Mouse (Mus musculus) midbrain, embryonic 12.5 days (tissue): Measurements from ENCODE around the gene Zbtb20. TPM values are rescaled to one million over a fixed set of nuclear protein-coding genes. Genes with fewer than 3 reads are reported as not detected.

Experiments used
- ATAC-seq: fragments of 200-750 bp; cut with Nextera tagmentation; 2 replicates; pipeline ENCODE4 v1.8.0; 2017; ENCODE audit warnings: low read depth, moderate TSS enrichment, moderate library complexity; ENCODE audit not compliant: low FRiP score
- H3K27ac ChIP-seq: fragments of 300-500 bp; sonication (generic); replicated peaks from 2 replicates; pipeline ENCODE4 v1.5.1; 2016; ENCODE audit warnings: mild to moderate bottlenecking
- H3K27me3 ChIP-seq: fragments of 300-500 bp; sonication (generic); 2 replicates; pipeline ENCODE4 v1.6.1; 2016; ENCODE audit warnings: mild to moderate bottlenecking
- H3K36me3 ChIP-seq: fragments of 300-500 bp; sonication (generic); 2 replicates; pipeline ENCODE4 v1.6.1; 2016
- H3K4me1 ChIP-seq: fragments of 300-500 bp; sonication (generic); 2 replicates; pipeline ENCODE4 v1.6.1; 2016
- H3K4me2 ChIP-seq: fragments of 300-500 bp; sonication (generic); replicated peaks from 2 replicates; pipeline ENCODE4 v1.6.1; 2016; ENCODE audit warnings: mild to moderate bottlenecking, moderate library complexity
- H3K4me3 ChIP-seq: fragments of 300-500 bp; sonication (generic); 2 replicates; pipeline ENCODE4 v1.5.1; 2016; ENCODE audit warnings: mild to moderate bottlenecking
- H3K9ac ChIP-seq: fragments of 300-500 bp; sonication (generic); replicated peaks from 2 replicates; pipeline ENCODE4 v1.6.1; 2016; ENCODE audit warnings: mild to moderate bottlenecking, moderate library complexity
- H3K9me3 ChIP-seq: fragments of 300-500 bp; sonication (generic); 2 replicates; pipeline ENCODE4 v1.6.1; 2016; ENCODE audit warnings: mild to moderate bottlenecking
- WGBS: fragments of 180-500 bp; shearing (Covaris S2); methylation state at CpG from one replicate; pipeline ENCODE4 v1.1.7; 2016; 5-methylcytosine and 5-hydroxymethylcytosine counted together
- polyA plus RNA-seq: library from polyadenylated mRNA; unstranded; fragments of >200 nt; fragmentation: Nextera tagmentation; extraction: Ambion mirVana; gene quantifications from 2 replicates; pipeline ENCODE4 v1.2.1, GENCODE M21; 2016

Zbtb20 gene
- polyA plus RNA-seq, 1 experiment from 2014 or later = 80.8 TPM

- no peak for ATAC-seq
- H3K4me3 ChIP-seq = no peak overlapping the region
- H3K4me2 ChIP-seq = no peak overlapping the region
- no peaks in the 10 kb centered on the region; the same call in 1 of the 2 replicates for H3K27me3 ChIP-seq
- peaks cover 4% of the 10 kb centered on the region; the same call in 1 of the 2 replicates for H3K4me1 ChIP-seq
- H3K36me3 ChIP-seq = no peaks in the 10 kb centered on the region
- 83% methylated on average over 10 of the region's 10 CpGs for whole genome bisulfite sequencing
- no peak overlapping the region for H3K9ac ChIP-seq
- H3K9me3 ChIP-seq = no peaks in the 10 kb centered on the region
- no peak overlapping the region for H3K27ac ChIP-seq
Measured at GRCm38 (mm10) chr16:43662124-43663004, 786.7 kb downstream of the Zbtb20 start.

- WGBS = 86% methylated on average over 7 of the region's 7 CpGs
- H3K9me3 ChIP-seq = no peaks in the 10 kb centered on the region
- peaks cover 4% of the 10 kb centered on the region; the same call in 1 of the 2 replicates for H3K4me1 ChIP-seq
- ATAC-seq = no peak
- no peak within 1 kb of the TSS for H3K9ac ChIP-seq
- H3K4me3 ChIP-seq = no peak within 1 kb of the TSS
- H3K27ac ChIP-seq = no peak within 1 kb of the TSS
- H3K4me2 ChIP-seq = no peak within 1 kb of the TSS
- no peaks in the 10 kb centered on the region for H3K36me3 ChIP-seq
- no peaks in the 10 kb centered on the region; the same call in 1 of the 2 replicates for H3K27me3 ChIP-seq
Measured at GRCm38 (mm10) chr16:43663978-43664579, 788.4 kb downstream of the Zbtb20 start, which contains the start of gene Tigit. Gene Tigit, minus strand, starts transcription at chr16:43664146.

- Histone ChIP-seq H3K36me3 (no peaks in the 10 kb centered on the region), H3K27ac (no peak overlapping the region), H3K9me3 (no peaks in the 10 kb centered on the region), H3K9ac (no peak overlapping the region), H3K4me3 (no peak overlapping the region), H3K27me3 (no peaks in the 10 kb centered on the region; the same call in 1 of the 2 replicates), H3K4me2 (no peak overlapping the region), H3K4me1 (peaks cover 4% of the 10 kb centered on the region; the same call in 1 of the 2 replicates)
- no peak for ATAC-seq
Measured at GRCm38 (mm10) chr16:43664861-43665260, 789.2 kb downstream of the Zbtb20 start.

GRCm38 (mm10) chr16:43668294-43668693 is 792.6 kb downstream of the Zbtb20 start:
- no peak for ATAC-seq
- no peak overlapping the region for H3K27ac ChIP-seq
- H3K4me1 ChIP-seq = peaks cover 4% of the 10 kb centered on the region; the same call in 1 of the 2 replicates
- WGBS = 95% methylated on average over 3 of the region's 3 CpGs
- H3K9ac ChIP-seq = no peak overlapping the region
- H3K4me2 ChIP-seq = no peak overlapping the region
- H3K27me3 ChIP-seq = no peaks in the 10 kb centered on the region; the same call in 1 of the 2 replicates
- H3K36me3 ChIP-seq = no peaks in the 10 kb centered on the region
- no peak overlapping the region for H3K4me3 ChIP-seq
- H3K9me3 ChIP-seq = no peaks in the 10 kb centered on the region

- Histone ChIP-seq H3K27me3 (no peaks in the 10 kb centered on the region), H3K9ac (no peak overlapping the region), H3K4me1 (no peaks in the 10 kb centered on the region; the same call in 1 of the 2 replicates), H3K36me3 (no peaks in the 10 kb centered on the region), H3K9me3 (peaks cover 3% of the 10 kb centered on the region; the same call in 1 of the 2 replicates), H3K4me2 (no peak overlapping the region), H3K27ac (no peak overlapping the region), H3K4me3 (no peak overlapping the region)
- no peak for ATAC-seq
- WGBS = 87% methylated on average over 1 of the region's 1 CpGs
Measured at GRCm38 (mm10) chr16:43671972-43672371, 796.3 kb downstream of the Zbtb20 start.

- H3K4me2 ChIP-seq = no peak overlapping the region
- no peak for ATAC-seq
- H3K4me3 ChIP-seq = no peak overlapping the region
Measured at GRCm38 (mm10) chr16:43672697-43673096, 797.0 kb downstream of the Zbtb20 start.

GRCm38 (mm10) chr16:43674400-43674799 is 798.7 kb downstream of the Zbtb20 start:
- no peaks in the 10 kb centered on the region for H3K36me3 ChIP-seq
- no peak for ATAC-seq
- H3K27me3 ChIP-seq = no peaks in the 10 kb centered on the region
- H3K4me1 ChIP-seq = no peaks in the 10 kb centered on the region
- H3K4me3 ChIP-seq = no peak overlapping the region
- WGBS = 84% methylated on average over 3 of the region's 3 CpGs
- H3K27ac ChIP-seq = no peak overlapping the region
- H3K4me2 ChIP-seq = no peak overlapping the region
- peaks cover 6% of the 10 kb centered on the region; the same call in 1 of the 2 replicates for H3K9me3 ChIP-seq
- H3K9ac ChIP-seq = no peak overlapping the region

More at GRCm38 (mm10) chr16:43672697-43673096, 797.0 kb downstream of the Zbtb20 start:
- no peak overlapping the region for H3K9ac ChIP-seq
- H3K4me1 ChIP-seq = no peaks in the 10 kb centered on the region
- no peak overlapping the region for H3K27ac ChIP-seq
- H3K27me3 ChIP-seq = no peaks in the 10 kb centered on the region
- no peaks in the 10 kb centered on the region for H3K36me3 ChIP-seq
- H3K9me3 ChIP-seq = peaks cover 6% of the 10 kb centered on the region; the same call in 1 of the 2 replicates

GRCm38 (mm10) chr16:43687968-43688367 is 812.3 kb downstream of the Zbtb20 start:
- Histone ChIP-seq H3K27me3 (no peaks in the 10 kb centered on the region), H3K9ac (no peak overlapping the region), H3K36me3 (no peaks in the 10 kb centered on the region), H3K4me2 (no peak overlapping the region), H3K4me1 (no peaks in the 10 kb centered on the region), H3K9me3 (no peaks in the 10 kb centered on the region), H3K4me3 (no peak overlapping the region), H3K27ac (no peak overlapping the region)
- 85% methylated on average over 2 of the region's 2 CpGs for WGBS
- ATAC-seq = no peak

GRCm38 (mm10) chr16:43690211-43690690 is 814.6 kb downstream of the Zbtb20 start:
- WGBS = 94% methylated on average over 3 of the region's 3 CpGs
- no peak for ATAC-seq
- no peak overlapping the region for H3K4me2 ChIP-seq
- no peaks in the 10 kb centered on the region for H3K36me3 ChIP-seq
- no peak overlapping the region for H3K9ac ChIP-seq
- H3K27me3 ChIP-seq = no peaks in the 10 kb centered on the region
- H3K9me3 ChIP-seq = no peaks in the 10 kb centered on the region
- no peak overlapping the region for H3K4me3 ChIP-seq
- no peaks in the 10 kb centered on the region for H3K4me1 ChIP-seq
- H3K27ac ChIP-seq = no peak overlapping the region

GRCm38 (mm10) chr16:43690912-43691311 is 815.2 kb downstream of the Zbtb20 start:
- Histone ChIP-seq H3K4me3 (no peak overlapping the region), H3K9ac (no peak overlapping the region), H3K27me3 (no peaks in the 10 kb centered on the region), H3K4me2 (no peak overlapping the region), H3K36me3 (no peaks in the 10 kb centered on the region), H3K9me3 (no peaks in the 10 kb centered on the region), H3K27ac (no peak overlapping the region), H3K4me1 (no peaks in the 10 kb centered on the region)
- WGBS = 87% methylated on average over 2 of the region's 2 CpGs
- no peak for ATAC-seq

GRCm38 (mm10) chr16:43691741-43692140 is 816.1 kb downstream of the Zbtb20 start:
- no peak for ATAC-seq
- Histone ChIP-seq H3K4me1 (no peaks in the 10 kb centered on the region), H3K27ac (no peak overlapping the region), H3K27me3 (no peaks in the 10 kb centered on the region), H3K36me3 (no peaks in the 10 kb centered on the region), H3K4me2 (no peak overlapping the region), H3K9me3 (no peaks in the 10 kb centered on the region), H3K9ac (no peak overlapping the region), H3K4me3 (no peak overlapping the region)
- WGBS = 94% methylated on average over 5 of the region's 5 CpGs
